Mouse (Mus musculus) stomach, embryonic 16.5 days (tissue): ENCODE measurements around the gene Hoxa4. TPM values are rescaled to one million over a fixed set of nuclear protein-coding genes. Genes with fewer than 3 reads are reported as not detected.
A peak's percentile ranks its signal among the peaks of the same experiment; 100 is the strongest.

Experiments used
- ATAC-seq: fragments of 200-750 bp; cut with Nextera tagmentation; 2 replicates; pipeline ENCODE4 v1.8.0; 2017; ENCODE audit warnings: moderate number of reproducible peaks, moderate TSS enrichment; ENCODE audit not compliant: insufficient read depth, low FRiP score
- H3K27ac ChIP-seq: fragments of 300-500 bp; sonication (generic); 2 replicates; pipeline ENCODE4 v1.5.1; 2014; ENCODE audit warnings: low read length
- H3K27me3 ChIP-seq: fragments of 300-500 bp; sonication (generic); 2 replicates; pipeline ENCODE4 v1.6.1; 2014; ENCODE audit warnings: low read length, control low read depth, mixed read lengths; ENCODE audit not compliant: control insufficient read depth, insufficient read depth
- H3K36me3 ChIP-seq: fragments of 300-500 bp; sonication (generic); 2 replicates; pipeline ENCODE4 v1.6.1; 2014; ENCODE audit warnings: low read length; ENCODE audit not compliant: control insufficient read depth, insufficient read depth
- H3K4me1 ChIP-seq: fragments of 300-500 bp; sonication (generic); 2 replicates; pipeline ENCODE4 v1.6.1; 2014; ENCODE audit warnings: low read length, control low read depth, mixed read lengths; ENCODE audit not compliant: control insufficient read depth, insufficient read depth
- H3K4me2 ChIP-seq: fragments of 300-500 bp; sonication (generic); 2 replicates; pipeline ENCODE4 v1.6.1; 2014; ENCODE audit warnings: low read depth, low read length, mixed read lengths
- H3K4me3 ChIP-seq: fragments of 300-500 bp; sonication (generic); replicated peaks from 2 replicates; pipeline ENCODE4 v1.5.1; 2014; ENCODE audit warnings: mild to moderate bottlenecking, low read length
- H3K9ac ChIP-seq: fragments of 300-500 bp; sonication (generic); 2 replicates; pipeline ENCODE4 v1.6.1; 2014; ENCODE audit warnings: low read length
- H3K9me3 ChIP-seq: fragments of 300-500 bp; sonication (generic); replicated peaks from 2 replicates; pipeline ENCODE4 v1.6.1; 2016; ENCODE audit warnings: low read length, control low read depth; ENCODE audit not compliant: control insufficient read depth
- WGBS: fragments of 180-500 bp; shearing (Covaris S2); extraction: QIAGEN DNeasy Blood & Tissue Kit; methylation state at CpG from one replicate; pipeline ENCODE4 v1.1.7; 2014; 5-methylcytosine and 5-hydroxymethylcytosine counted together
- polyA plus RNA-seq: library from polyadenylated mRNA; unstranded; fragments of >200 nt; fragmentation: Nextera tagmentation; extraction: Ambion mirVana; gene quantifications from 2 replicates; pipeline ENCODE4 v1.2.1, GENCODE M21; 2015

The Hoxa4 gene
- polyA plus RNA-seq, 1 experiment from 2014 or later: 2.8 TPM

GRCm38 (mm10) chr6:52185834-52186233 lies 5.7 kb downstream of the Hoxa4 start:
- Histone ChIP-seq H3K36me3 (no peaks in the 10 kb centered on the region), H3K27me3 (0 out of 2 replicates have a peak, but pooled peaks cover 5% of the 10 kb centered on the region), H3K4me2 (peak overlapping the region; percentile 39; the same call in 1 of the 2 replicates), H3K9me3 (no peaks in the 10 kb centered on the region), H3K27ac (peak overlapping the region; percentile 82; the same call in 1 of the 2 replicates), H3K9ac (peak overlapping the region; percentile 45; the same call in 1 of the 2 replicates), H3K4me3 (no peak overlapping the region), H3K4me1 (peaks cover 52% of the 10 kb centered on the region)
- WGBS: 39% methylated on average over 3 of the region's 3 CpGs
- no peak for ATAC-seq

GRCm38 (mm10) chr6:52185222-52185621 lies 6.3 kb downstream of the Hoxa4 start:
- peak overlapping the region; percentile 45 for H3K9ac ChIP-seq
- H3K4me1 ChIP-seq: peaks cover 54% of the 10 kb centered on the region
- peak overlapping the region; percentile 82; the same call in 1 of the 2 replicates for H3K27ac ChIP-seq
- H3K36me3 ChIP-seq: no peaks in the 10 kb centered on the region
- peak overlapping the region; percentile 4 for H3K4me3 ChIP-seq
- H3K9me3 ChIP-seq: no peaks in the 10 kb centered on the region
- WGBS: 4% methylated on average over 19 of the region's 19 CpGs
- ATAC-seq: no peak
- H3K27me3 ChIP-seq: 0 out of 2 replicates have a peak, but pooled peaks cover 5% of the 10 kb centered on the region
- H3K4me2 ChIP-seq: peak overlapping the region; percentile 39

- Histone ChIP-seq H3K27me3 (0 out of 2 replicates have a peak, but pooled peaks cover 5% of the 10 kb centered on the region), H3K4me3 (no peak overlapping the region), H3K36me3 (no peaks in the 10 kb centered on the region), H3K4me2 (peak overlapping the region; percentile 39), H3K9me3 (no peaks in the 10 kb centered on the region), H3K9ac (peak overlapping the region; percentile 43), H3K4me1 (peaks cover 54% of the 10 kb centered on the region), H3K27ac (peak overlapping the region; percentile 82)
- ATAC-seq: no peak
- 27% methylated on average over 6 of the region's 6 CpGs for WGBS
Observed at GRCm38 (mm10) chr6:52184668-52185067, 6.9 kb downstream of the Hoxa4 start.

GRCm38 (mm10) chr6:52183311-52184080 lies 8.1 kb downstream of the Hoxa4 start:
- Histone ChIP-seq H3K27ac (peak overlapping the region; percentile 82), H3K4me2 (peak overlapping the region; percentile 41), H3K9me3 (no peaks in the 10 kb centered on the region), H3K4me1 (peaks cover 51% of the 10 kb centered on the region), H3K9ac (peak overlapping the region; percentile 40; the same call in 1 of the 2 replicates), H3K4me3 (no peak overlapping the region), H3K36me3 (no peaks in the 10 kb centered on the region), H3K27me3 (0 out of 2 replicates have a peak, but pooled peaks cover 5% of the 10 kb centered on the region)
- WGBS: 19% methylated on average over 10 of the region's 10 CpGs
- no peak for ATAC-seq

GRCm38 (mm10) chr6:52182793-52183192 lies 8.8 kb downstream of the Hoxa4 start:
- no peak for ATAC-seq
- peaks cover 48% of the 10 kb centered on the region for H3K4me1 ChIP-seq
- 0 out of 2 replicates have a peak, but pooled peaks cover under 1% of the 10 kb centered on the region for H3K27me3 ChIP-seq
- no peak overlapping the region for H3K4me3 ChIP-seq
- peak overlapping the region; percentile 82 for H3K27ac ChIP-seq
- H3K9ac ChIP-seq: 0 out of 2 replicates have a peak overlapping the region, but pooled peaks have one; percentile 40
- H3K4me2 ChIP-seq: peak overlapping the region; percentile 41; the same call in 1 of the 2 replicates
- no peaks in the 10 kb centered on the region for H3K36me3 ChIP-seq
- WGBS: 49% methylated on average over 1 of the region's 1 CpGs
- H3K9me3 ChIP-seq: no peaks in the 10 kb centered on the region

- peaks cover 42% of the 10 kb centered on the region for H3K4me1 ChIP-seq
- H3K36me3 ChIP-seq: no peaks in the 10 kb centered on the region
- no peaks in the 10 kb centered on the region for H3K27me3 ChIP-seq
- 27% methylated on average over 2 of the region's 2 CpGs for WGBS
- H3K4me3 ChIP-seq: no peak overlapping the region
- ATAC-seq: no peak
- H3K27ac ChIP-seq: peak overlapping the region; percentile 98
- H3K9me3 ChIP-seq: no peaks in the 10 kb centered on the region
- H3K9ac ChIP-seq: no peak overlapping the region
- H3K4me2 ChIP-seq: no peak overlapping the region
Observed at GRCm38 (mm10) chr6:52182030-52182429, 9.5 kb downstream of the Hoxa4 start.

- Histone ChIP-seq H3K9me3 (no peaks in the 10 kb centered on the region), H3K4me3 (peak overlapping the region; percentile 60), H3K4me1 (peaks cover 33% of the 10 kb centered on the region), H3K36me3 (no peaks in the 10 kb centered on the region), H3K4me2 (peak overlapping the region; percentile 71), H3K27ac (peak overlapping the region; percentile 98), H3K9ac (peak overlapping the region; percentile 91), H3K27me3 (no peaks in the 10 kb centered on the region)
- 38% methylated on average over 3 of the region's 3 CpGs for WGBS
- no peak for ATAC-seq
Observed at GRCm38 (mm10) chr6:52180726-52181125, 10.8 kb downstream of the Hoxa4 start.

GRCm38 (mm10) chr6:52180213-52180710 lies 11.3 kb downstream of the Hoxa4 start:
- peaks cover 33% of the 10 kb centered on the region for H3K4me1 ChIP-seq
- no peaks in the 10 kb centered on the region for H3K36me3 ChIP-seq
- no peaks in the 10 kb centered on the region for H3K27me3 ChIP-seq
- no peaks in the 10 kb centered on the region for H3K9me3 ChIP-seq
- H3K9ac ChIP-seq: peak overlapping the region; percentile 91
- ATAC-seq: no peak
- 24% methylated on average over 11 of the region's 11 CpGs for WGBS
- peak overlapping the region; percentile 98 for H3K27ac ChIP-seq
- H3K4me2 ChIP-seq: peak overlapping the region; percentile 71
- H3K4me3 ChIP-seq: peak overlapping the region; percentile 60

- WGBS: 13% methylated on average over 10 of the region's 10 CpGs
- Histone ChIP-seq H3K9ac (peak overlapping the region; percentile 91), H3K36me3 (no peaks in the 10 kb centered on the region), H3K4me3 (peak overlapping the region; percentile 60), H3K27me3 (no peaks in the 10 kb centered on the region), H3K4me1 (peaks cover 30% of the 10 kb centered on the region), H3K27ac (peak overlapping the region; percentile 98), H3K9me3 (no peaks in the 10 kb centered on the region), H3K4me2 (peak overlapping the region; percentile 71)
- no peak for ATAC-seq
Observed at GRCm38 (mm10) chr6:52179690-52180089, 11.9 kb downstream of the Hoxa4 start.
